Mouse (Mus musculus): Measurements from ENCODE around the gene Smoc2. TPM values are rescaled to one million over a fixed set of nuclear protein-coding genes. Genes with fewer than 3 reads are reported as not detected.

Smoc2 gene
- polyA plus RNA-seq, 1 experiment from 2014 or later: 5.9 TPM

DNA sequence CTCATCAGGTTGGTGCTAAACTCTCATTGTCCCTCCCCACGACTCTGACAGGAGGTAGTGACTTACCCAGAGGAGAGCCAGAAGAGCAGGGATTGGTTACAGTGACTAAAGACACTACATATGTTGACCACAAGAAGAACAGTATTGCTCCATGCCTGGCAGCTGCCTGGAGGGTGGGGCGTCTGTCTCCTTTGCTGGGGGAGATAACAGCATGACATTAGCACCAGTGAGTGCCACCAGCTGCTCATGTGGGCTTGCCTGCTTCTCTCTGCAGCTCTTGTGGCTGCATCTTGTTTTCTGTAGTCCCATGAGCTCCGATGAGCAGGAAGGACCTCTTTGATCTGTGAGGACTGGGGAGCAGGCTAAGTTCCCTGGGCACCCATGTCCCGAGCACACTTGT is 29.7 kb upstream of the Smoc2 start:
- Histone ChIP-seq H3K4me3 (peak overlapping the region; percentile 22), H3K27ac (no peak overlapping the region; the same call in 1 of the 2 replicates), H3K9me3 (replicated peaks) (no peaks in the 10 kb centered on the region), H3K4me1 (0 out of 2 replicates have a peak, but pooled peaks cover 21% of the 10 kb centered on the region), H3K9ac (no peak overlapping the region), H3K36me3 (no peaks in the 10 kb centered on the region), H3K4me2 (peak overlapping the region; percentile 39), H3K27me3 (replicated peaks) (peaks cover 8% of the 10 kb centered on the region; the same call in 1 of the 2 replicates)
- ATAC-seq: peak; percentile 88
- WGBS (ENCODE audit: insufficient replicate concordance): 24% methylated on average over 4 of the region's 4 CpGs

DNA sequence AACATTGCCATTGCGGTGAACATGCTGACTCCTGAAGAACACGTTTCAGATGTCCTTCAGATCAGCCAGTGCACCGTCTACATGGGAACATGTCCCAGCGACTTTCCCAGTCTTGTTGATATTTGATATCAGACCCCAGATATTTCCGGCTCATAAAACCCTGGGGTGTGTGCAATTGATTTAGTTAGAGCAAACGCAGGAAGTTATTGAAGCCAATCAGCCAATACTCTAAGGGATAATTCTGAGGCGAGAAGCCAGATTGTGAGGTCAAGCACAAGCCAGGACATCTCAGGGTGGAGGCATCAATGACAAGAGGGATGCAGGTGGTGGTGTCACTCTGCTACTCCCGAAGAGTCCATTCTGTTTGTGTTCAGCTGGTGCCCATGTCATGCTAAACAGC is 28.9 kb upstream of the Smoc2 start:
- Histone ChIP-seq H3K4me3 (peak overlapping the region; percentile 22; the same call in 1 of the 2 replicates), H3K4me2 (peak overlapping the region; percentile 39; the same call in 1 of the 2 replicates), H3K9ac (peak overlapping the region; percentile 31; the same call in 1 of the 2 replicates), H3K27me3 (replicated peaks) (peaks cover 8% of the 10 kb centered on the region; the same call in 1 of the 2 replicates), H3K36me3 (no peaks in the 10 kb centered on the region), H3K4me1 (0 out of 2 replicates have a peak, but pooled peaks cover 24% of the 10 kb centered on the region), H3K9me3 (replicated peaks) (no peaks in the 10 kb centered on the region), H3K27ac (no peak overlapping the region)
- no peak for ATAC-seq
- 72% methylated on average over 8 of the region's 8 CpGs for WGBS (ENCODE audit: insufficient replicate concordance)

DNA sequence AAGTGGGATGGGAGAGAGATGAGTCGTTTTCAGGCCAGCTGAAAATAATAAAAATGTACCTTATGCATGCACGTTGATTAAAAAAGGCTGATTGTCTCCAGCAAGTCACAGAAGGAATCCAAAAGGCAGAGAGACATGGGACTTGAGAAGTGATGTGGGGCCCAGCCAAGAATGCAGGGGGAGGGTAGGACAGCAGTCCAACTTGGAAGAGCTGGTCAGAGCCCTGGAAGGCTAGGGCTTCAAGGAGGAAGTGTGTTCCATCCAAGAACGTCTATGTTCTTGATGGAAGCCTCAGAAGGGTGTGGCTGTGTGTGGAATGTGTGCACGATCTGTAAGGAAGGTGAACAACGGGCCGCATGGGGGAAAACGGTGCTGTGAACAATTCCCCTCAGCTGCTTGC is 26.9 kb upstream of the Smoc2 start:
- Histone ChIP-seq H3K4me2 (no peak overlapping the region), H3K4me1 (peaks cover 29% of the 10 kb centered on the region; the same call in 1 of the 2 replicates), H3K36me3 (no peaks in the 10 kb centered on the region), H3K27ac (no peak overlapping the region), H3K9ac (no peak overlapping the region), H3K9me3 (replicated peaks) (no peaks in the 10 kb centered on the region), H3K4me3 (no peak overlapping the region), H3K27me3 (replicated peaks) (peaks cover 8% of the 10 kb centered on the region; the same call in 1 of the 2 replicates)
- ATAC-seq: no peak
- WGBS (ENCODE audit: insufficient replicate concordance): 53% methylated on average over 7 of the region's 7 CpGs

DNA sequence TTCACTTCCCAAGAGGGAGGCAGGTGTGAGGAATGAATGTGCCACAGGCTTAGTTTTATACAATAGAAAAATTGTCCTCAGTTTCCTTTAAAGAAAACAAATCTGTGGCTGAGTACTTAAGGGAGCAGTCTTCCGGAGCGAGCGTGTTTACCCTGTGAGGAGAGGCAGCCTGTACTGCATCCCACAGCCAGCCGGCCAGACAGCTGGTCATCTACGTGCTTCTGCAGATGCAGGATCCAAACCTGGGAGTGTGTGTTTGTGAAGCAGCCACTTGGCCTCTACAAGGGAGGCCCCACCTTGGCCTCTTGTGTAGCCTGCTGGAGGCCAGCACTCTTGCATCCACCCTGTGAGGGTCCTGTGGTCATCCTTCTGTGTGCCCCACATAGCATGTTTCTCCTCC is 24.7 kb upstream of the Smoc2 start:
- H3K27me3 ChIP-seq (replicated peaks): no peaks in the 10 kb centered on the region
- WGBS (ENCODE audit: insufficient replicate concordance): 72% methylated on average over 5 of the region's 5 CpGs
- H3K4me2 ChIP-seq: no peak overlapping the region
- H3K36me3 ChIP-seq: no peaks in the 10 kb centered on the region
- H3K27ac ChIP-seq: no peak overlapping the region
- no peak overlapping the region for H3K4me3 ChIP-seq
- ATAC-seq: no peak
- H3K4me1 ChIP-seq: peaks cover 28% of the 10 kb centered on the region
- no peaks in the 10 kb centered on the region for H3K9me3 ChIP-seq (replicated peaks)
- H3K9ac ChIP-seq: no peak overlapping the region

GRCm38 (mm10) chr17:14257799-14258520 is 21.3 kb upstream of the Smoc2 start:
- peak overlapping the region; percentile 14 for H3K4me3 ChIP-seq
- H3K27me3 ChIP-seq (replicated peaks): no peaks in the 10 kb centered on the region
- peak; percentile 95 for ATAC-seq

DNA sequence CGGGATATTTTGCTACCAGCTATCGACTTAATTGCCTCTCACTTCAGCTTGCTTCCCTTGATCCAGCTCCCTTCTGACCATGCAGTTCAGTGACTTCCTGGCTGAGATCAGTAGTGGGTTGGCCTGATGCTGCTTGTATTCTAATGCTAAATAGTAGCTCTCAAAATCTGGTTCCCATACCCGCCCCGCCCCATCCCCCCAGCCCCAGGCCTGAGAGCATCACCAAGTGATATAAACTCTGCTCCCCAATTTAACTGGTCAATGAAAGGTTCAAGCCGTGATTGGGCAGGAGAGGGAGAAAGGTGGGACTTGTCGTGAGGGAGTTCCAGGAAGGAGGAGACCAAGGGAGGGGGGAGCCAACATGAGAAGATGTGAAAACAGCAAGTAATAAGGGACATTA is 20.4 kb upstream of the Smoc2 start:
- H3K9ac ChIP-seq: no peak overlapping the region
- ATAC-seq: no peak
- 36% methylated on average over 6 of the region's 6 CpGs for WGBS (ENCODE audit: insufficient replicate concordance)

More at GRCm38 (mm10) chr17:14257799-14258520, 21.3 kb upstream of the Smoc2 start:
- no peaks in the 10 kb centered on the region for H3K9me3 ChIP-seq (replicated peaks)
- H3K36me3 ChIP-seq: no peaks in the 10 kb centered on the region
- H3K4me1 ChIP-seq: peaks cover 24% of the 10 kb centered on the region
- H3K4me2 ChIP-seq: peak overlapping the region; percentile 39
- 49% methylated on average over 7 of the region's 7 CpGs for WGBS (ENCODE audit: insufficient replicate concordance)
- peak overlapping the region; percentile 28; the same call in 1 of the 2 replicates for H3K9ac ChIP-seq
- H3K27ac ChIP-seq: peak overlapping the region; percentile 84

DNA sequence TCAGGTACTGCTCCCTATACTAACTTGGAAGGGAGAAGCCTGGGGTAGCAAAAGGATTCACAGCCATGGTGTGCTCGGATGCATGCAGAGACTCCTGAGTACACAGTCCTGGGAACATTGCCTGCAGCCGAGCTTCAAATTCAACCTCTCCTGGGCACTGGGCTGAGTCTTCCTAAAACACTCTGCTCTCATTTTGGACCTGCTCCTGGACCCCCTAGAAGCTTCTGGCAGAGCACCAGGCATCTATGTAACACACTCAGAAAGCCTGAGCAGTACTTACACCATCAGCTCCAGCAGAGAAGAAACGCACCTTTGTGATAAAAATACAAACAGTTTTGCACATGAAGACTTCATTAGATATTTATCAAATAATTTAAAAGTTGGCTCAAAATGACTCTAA is 18.3 kb upstream of the Smoc2 start:
- Histone ChIP-seq H3K9me3 (replicated peaks) (no peaks in the 10 kb centered on the region), H3K27me3 (replicated peaks) (peaks cover 7% of the 10 kb centered on the region; the same call in 1 of the 2 replicates), H3K9ac (no peak overlapping the region), H3K4me2 (no peak overlapping the region), H3K4me3 (no peak overlapping the region), H3K27ac (no peak overlapping the region), H3K36me3 (no peaks in the 10 kb centered on the region), H3K4me1 (peaks cover 9% of the 10 kb centered on the region)
- ATAC-seq: no peak
- whole genome bisulfite sequencing (ENCODE audit: insufficient replicate concordance): 80% methylated on average over 3 of the region's 3 CpGs

More for the DNA sequence above, 20.4 kb upstream of the Smoc2 start:
- Histone ChIP-seq H3K36me3 (no peaks in the 10 kb centered on the region), H3K9me3 (replicated peaks) (no peaks in the 10 kb centered on the region), H3K4me2 (peak overlapping the region; percentile 13), H3K27me3 (replicated peaks) (peaks cover 7% of the 10 kb centered on the region; the same call in 1 of the 2 replicates), H3K27ac (peak overlapping the region; percentile 84), H3K4me1 (peaks cover 19% of the 10 kb centered on the region), H3K4me3 (no peak overlapping the region)

- H3K4me2 ChIP-seq: no peak overlapping the region
- no peaks in the 10 kb centered on the region for H3K9me3 ChIP-seq (replicated peaks)
- H3K4me1 ChIP-seq: peaks cover 5% of the 10 kb centered on the region
- no peak overlapping the region for H3K9ac ChIP-seq
- 64% methylated on average over 10 of the region's 10 CpGs for WGBS (ENCODE audit: insufficient replicate concordance)
- H3K36me3 ChIP-seq: no peaks in the 10 kb centered on the region
- H3K27me3 ChIP-seq (replicated peaks): peaks cover 7% of the 10 kb centered on the region; the same call in 1 of the 2 replicates
- H3K27ac ChIP-seq: no peak overlapping the region
- ATAC-seq: no peak
- H3K4me3 ChIP-seq: no peak overlapping the region
These were observed 17.1 kb upstream of the Smoc2 start for GRCm38 (mm10) chr17:14262217-14262616.

GRCm38 (mm10) chr17:14268001-14268400 is 11.3 kb upstream of the Smoc2 start:
- WGBS (ENCODE audit: insufficient replicate concordance): 58% methylated on average over 4 of the region's 4 CpGs
- no peaks in the 10 kb centered on the region for H3K9me3 ChIP-seq (replicated peaks)
- no peaks in the 10 kb centered on the region for H3K36me3 ChIP-seq
- H3K9ac ChIP-seq: no peak overlapping the region
- no peak overlapping the region for H3K27ac ChIP-seq
- no peak overlapping the region for H3K4me3 ChIP-seq
- H3K4me2 ChIP-seq: no peak overlapping the region
- ATAC-seq: no peak
- 0 out of 2 replicates have a peak, but pooled peaks cover 5% of the 10 kb centered on the region for H3K4me1 ChIP-seq
- H3K27me3 ChIP-seq (replicated peaks): peaks cover 7% of the 10 kb centered on the region; the same call in 1 of the 2 replicates

- Histone ChIP-seq H3K9ac (no peak overlapping the region), H3K36me3 (no peaks in the 10 kb centered on the region), H3K27me3 (replicated peaks) (peaks cover 30% of the 10 kb centered on the region), H3K4me3 (no peak overlapping the region), H3K4me1 (no peaks in the 10 kb centered on the region), H3K9me3 (replicated peaks) (no peaks in the 10 kb centered on the region), H3K27ac (no peak overlapping the region), H3K4me2 (no peak overlapping the region)
- ATAC-seq: no peak
- WGBS (ENCODE audit: insufficient replicate concordance): 57% methylated on average over 6 of the region's 6 CpGs
These were observed 5.9 kb upstream of the Smoc2 start for GRCm38 (mm10) chr17:14273386-14273785.

- peaks cover 69% of the 10 kb centered on the region for H3K27me3 ChIP-seq (replicated peaks)
- H3K4me3 ChIP-seq: no peak overlapping the region
- no peak for ATAC-seq
- no peaks in the 10 kb centered on the region; the same call in 1 of the 2 replicates for H3K4me1 ChIP-seq
- no peak overlapping the region for H3K9ac ChIP-seq
- no peaks in the 10 kb centered on the region for H3K36me3 ChIP-seq
- H3K27ac ChIP-seq: no peak overlapping the region
- H3K9me3 ChIP-seq (replicated peaks): no peaks in the 10 kb centered on the region
- 60% methylated on average over 7 of the region's 7 CpGs for WGBS (ENCODE audit: insufficient replicate concordance)
- H3K4me2 ChIP-seq: no peak overlapping the region
These were observed 2.0 kb upstream of the Smoc2 start for GRCm38 (mm10) chr17:14277310-14277709.

DNA sequence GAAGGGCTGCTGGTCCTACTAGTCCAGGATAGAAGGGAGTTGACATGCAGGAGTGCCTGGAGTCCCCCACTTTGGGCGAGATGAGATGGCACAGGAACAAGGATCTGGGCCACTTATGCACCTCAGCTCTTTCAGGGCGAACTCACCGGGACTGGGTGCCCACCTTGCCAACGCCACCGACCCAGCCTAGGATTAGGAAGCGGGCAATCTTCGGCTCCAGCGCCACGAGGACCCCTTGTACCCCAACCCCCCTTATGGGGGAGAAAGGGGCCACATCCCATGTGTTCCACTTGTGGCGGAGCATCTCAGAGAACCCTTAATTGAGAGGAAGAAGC is 627 bp downstream of the Smoc2 start:
- no peak for ATAC-seq
- Histone ChIP-seq H3K4me2 (peak overlapping the region; percentile 58), H3K9ac (no peak overlapping the region), H3K4me1 (no peaks in the 10 kb centered on the region; the same call in 1 of the 2 replicates), H3K36me3 (no peaks in the 10 kb centered on the region), H3K27ac (no peak overlapping the region), H3K27me3 (replicated peaks) (peaks cover 86% of the 10 kb centered on the region), H3K9me3 (replicated peaks) (no peaks in the 10 kb centered on the region), H3K4me3 (peak overlapping the region; percentile 36)
- whole genome bisulfite sequencing (ENCODE audit: insufficient replicate concordance): 3% methylated on average over 10 of the region's 10 CpGs

Measured in liver, embryonic 12.5 days (tissue).